Mouse (Mus musculus) G1E (cell line): ENCODE data around the gene Eps8.

Source experiments
- CTCF ChIP-seq: IDR thresholded peaks from 2 replicates; pipeline ENCODE4 v1.5.1; 2012; ENCODE audit warnings: low read depth, low read length, inconsistent platforms, mixed read lengths
- GATA1 ChIP-seq: IDR thresholded peaks from 2 replicates; pipeline ENCODE4 v1.6.1; 2012; ENCODE audit warnings: borderline replicate concordance, low read length, inconsistent platforms, mixed read lengths
- GATA2 ChIP-seq: IDR thresholded peaks from 2 replicates; pipeline ENCODE4 v1.6.1; 2012; ENCODE audit warnings: low read depth, low read length, inconsistent platforms, borderline replicate concordance
- POLR2AphosphoS5 ChIP-seq: IDR thresholded peaks from 2 replicates; pipeline ENCODE4 v1.6.1; 2012; ENCODE audit warnings: low read depth, low read length, inconsistent platforms; ENCODE audit not compliant: insufficient replicate concordance
- TAL1 ChIP-seq: conservative IDR thresholded peaks from 2 replicates; pipeline ENCODE4 v1.6.1; 2012; ENCODE audit warnings: low read depth, low read length, inconsistent platforms, mixed read lengths

DNA sequence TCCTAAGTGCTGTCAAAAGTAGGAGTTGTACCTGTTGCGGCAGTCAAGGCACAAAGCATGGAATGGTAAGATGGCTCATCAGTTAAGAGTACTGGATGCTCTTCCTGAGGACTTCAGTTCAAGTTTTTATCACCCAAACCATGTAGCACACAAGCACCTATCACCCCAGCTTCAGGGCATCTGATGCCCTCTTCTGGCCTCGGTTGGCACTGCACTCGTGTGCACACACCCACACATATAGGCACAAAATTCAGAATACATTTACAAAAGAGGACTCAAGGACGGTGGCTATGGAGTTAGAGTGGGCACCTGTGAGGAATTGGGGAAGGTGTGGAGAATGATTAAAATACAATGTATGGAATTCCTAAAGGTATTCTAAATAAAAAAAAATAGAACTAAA, 185.1 kb downstream of the Eps8 start:
- TF ChIP-seq TAL1 (no peak), CTCF (no peak), GATA1 (no peak), POLR2AphosphoS5 (no peak), GATA2 (no peak)
